Mouse (Mus musculus) thymus, adult 2 months (tissue): Measurements from ENCODE around the gene She. TPM values are rescaled to one million over a fixed set of nuclear protein-coding genes. Genes with fewer than 3 reads are reported as not detected.

Experiments used
- DNase-seq: peaks from one replicate; pipeline ENCODE4 v3.0.0; 2021
- H3K27ac ChIP-seq: fragments of 200-500 bp; 2 replicates; pipeline ENCODE4 v1.5.1; 2012; ENCODE audit warnings: low read length, control low read depth; ENCODE audit not compliant: control insufficient read depth, insufficient read depth
- H3K27me3 ChIP-seq: fragments of 200-500 bp; 2 replicates; pipeline ENCODE4 v1.6.1; 2012; ENCODE audit warnings: mild to moderate bottlenecking, low read length, moderate library complexity, mixed read lengths; ENCODE audit not compliant: control insufficient read depth, insufficient read depth
- H3K36me3 ChIP-seq: fragments of 200-500 bp; 2 replicates; pipeline ENCODE4 v1.6.1; 2012; ENCODE audit warnings: mild to moderate bottlenecking, low read length, moderate library complexity; ENCODE audit not compliant: control insufficient read depth, insufficient read depth
- H3K4me1 ChIP-seq: fragments of 200-500 bp; replicated peaks from 2 replicates; pipeline ENCODE4 v1.6.1; 2012; ENCODE audit warnings: low read length; ENCODE audit not compliant: control insufficient read depth, insufficient read depth
- H3K4me3 ChIP-seq: fragments of 200-500 bp; 2 replicates; pipeline ENCODE4 v1.5.1; 2012; ENCODE audit warnings: mild to moderate bottlenecking, low read length, control low read depth, moderate library complexity; ENCODE audit not compliant: control insufficient read depth, insufficient read depth
- CTCF ChIP-seq: fragments of 200-500 bp; IDR thresholded peaks from 2 replicates; pipeline ENCODE4 v1.5.1; 2012; ENCODE audit warnings: mild to moderate bottlenecking, control low read depth, low read length, moderate library complexity, borderline replicate concordance; ENCODE audit not compliant: control insufficient read depth, poor library complexity, insufficient read depth; ENCODE audit errors: extremely low read depth
- POLR2A ChIP-seq: fragments of 200-500 bp; IDR thresholded peaks from 2 replicates; pipeline ENCODE4 v1.6.1; 2012; ENCODE audit warnings: mild to moderate bottlenecking, low read length, control low read depth, moderate library complexity; ENCODE audit not compliant: control insufficient read depth, poor library complexity, insufficient read depth; ENCODE audit errors: extremely low read depth
- WGBS: fragments of 180-500 bp; shearing (Covaris S2); methylation state at CpG from one replicate; pipeline ENCODE4 v1.1.7; 2018; 5-methylcytosine and 5-hydroxymethylcytosine counted together
- polyA plus RNA-seq: library from polyadenylated mRNA; depleted of rRNA; stranded (reverse); fragments of >200 nt; gene quantifications from 2 replicates; pipeline ENCODE4 v1.2.3, GENCODE M21; 2012; rRNA removed

The She gene
- 0.43 and 0.69 TPM in 2 replicates for polyA plus RNA-seq

GRCm38 (mm10) chr3:89830815-89831591, at the start of gene She:
Gene She (plus strand): TSS chr3:89831370.
- Histone ChIP-seq H3K36me3 (no peaks in the 10 kb centered on the region), H3K4me3 (0 out of 2 replicates have a peak within 1 kb of the TSS, but pooled peaks have one; percentile 8), H3K27me3 (peaks cover 7% of the 10 kb centered on the region; the same call in 1 of the 2 replicates), H3K27ac (no peak within 1 kb of the TSS), H3K4me1 (no peaks in the 10 kb centered on the region)
- DNase-seq = no peak
- 8% methylated on average over 96 of the region's 96 CpGs for WGBS
- TF ChIP-seq CTCF (no peak), POLR2A (no peak)

GRCm38 (mm10) chr3:89781640-89782039, 49.5 kb upstream of the She start:
- Histone ChIP-seq H3K27me3 (no peaks in the 10 kb centered on the region), H3K36me3 (peaks cover 56% of the 10 kb centered on the region), H3K4me1 (no peaks in the 10 kb centered on the region), H3K27ac (no peak overlapping the region), H3K4me3 (no peak overlapping the region)
- DNase-seq = no peak
- 91% methylated on average over 5 of the region's 5 CpGs for WGBS
- TF ChIP-seq CTCF (no peak), POLR2A (no peak)

DNA sequence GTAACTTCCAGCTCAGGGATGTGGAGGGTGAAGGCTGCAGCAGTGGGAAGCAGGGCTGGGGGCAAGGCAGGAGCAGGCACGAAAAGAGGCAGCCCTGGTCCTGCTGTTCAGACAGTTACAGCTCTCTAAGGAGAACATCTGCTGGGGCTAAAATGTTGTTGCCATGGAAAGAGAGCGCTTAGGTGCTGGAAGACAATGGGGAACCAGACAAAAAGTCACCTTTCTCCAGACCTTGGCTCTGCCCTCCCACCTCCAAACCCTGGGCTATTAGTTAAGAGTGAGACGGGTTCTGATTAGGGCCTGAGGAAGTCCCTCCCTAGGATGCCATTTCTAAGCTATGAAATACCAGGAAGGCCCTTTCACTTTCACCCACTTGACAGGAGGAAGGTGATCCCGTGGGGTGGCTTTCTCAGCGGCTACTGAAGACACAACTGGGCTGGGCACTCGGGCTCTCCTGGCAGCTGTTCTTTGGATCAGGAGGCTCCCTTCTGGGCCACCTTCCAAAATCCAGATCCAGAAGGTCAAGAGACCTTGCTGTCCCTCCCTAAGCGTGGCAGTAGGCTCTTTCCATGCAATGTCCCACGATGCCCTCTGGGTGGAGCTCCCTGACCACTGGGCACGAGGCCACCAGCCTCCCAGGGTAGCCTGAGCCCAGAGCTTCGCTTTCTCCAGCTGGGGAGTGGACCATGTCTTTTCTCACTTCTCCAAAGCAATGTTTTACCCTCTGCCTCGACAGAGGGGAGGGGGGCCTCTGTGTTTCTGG, 46.0 kb upstream of the She start:
- Histone ChIP-seq H3K27me3 (no peaks in the 10 kb centered on the region), H3K27ac (no peak overlapping the region), H3K4me1 (no peaks in the 10 kb centered on the region), H3K36me3 (peaks cover 22% of the 10 kb centered on the region), H3K4me3 (no peak overlapping the region)
- 0 out of 2 replicates have a peak, but pooled peaks have one; percentile 25 for TF ChIP-seq CTCF
- TF ChIP-seq POLR2A = no peak
- 23% methylated on average over 11 of the region's 11 CpGs for WGBS
- peak; percentile 28 for DNase-seq

DNA sequence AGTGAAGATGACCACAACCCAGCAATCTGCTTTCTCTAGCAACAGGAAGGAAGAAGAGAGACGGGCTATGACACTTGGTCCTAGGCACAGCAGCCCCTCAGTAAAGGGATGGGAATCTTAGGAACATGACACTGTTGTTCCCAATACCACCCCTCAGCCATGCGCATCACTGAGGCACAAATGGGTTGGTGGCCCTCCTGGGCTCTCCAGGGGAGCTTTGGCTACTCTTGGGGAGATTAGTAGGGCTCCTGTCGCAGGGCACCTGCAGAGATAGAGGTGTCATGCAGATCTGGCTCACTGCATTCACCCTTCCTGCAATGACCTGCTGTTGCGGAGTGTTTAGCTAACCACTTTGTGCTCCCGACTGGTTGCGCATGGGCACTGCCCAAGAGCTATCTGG, 44.9 kb upstream of the She start:
- DNase-seq = no peak
- over 99% methylated on average over 6 of the region's 6 CpGs for WGBS
- no peaks in the 10 kb centered on the region for H3K4me1 ChIP-seq
- TF ChIP-seq CTCF = no peak
- TF ChIP-seq POLR2A = no peak
- peaks cover 13% of the 10 kb centered on the region for H3K36me3 ChIP-seq
- no peaks in the 10 kb centered on the region for H3K27me3 ChIP-seq
- no peak overlapping the region for H3K27ac ChIP-seq
- no peak overlapping the region for H3K4me3 ChIP-seq

GRCm38 (mm10) chr3:89788680-89789352, 42.4 kb upstream of the She start:
- H3K27ac ChIP-seq = no peak overlapping the region
- no peak overlapping the region for H3K4me3 ChIP-seq
- 90% methylated on average over 16 of the region's 16 CpGs for WGBS
- H3K27me3 ChIP-seq = no peaks in the 10 kb centered on the region
- no peak for DNase-seq
- no peak for TF ChIP-seq POLR2A
- no peak for TF ChIP-seq CTCF
- no peaks in the 10 kb centered on the region for H3K4me1 ChIP-seq
- H3K36me3 ChIP-seq = no peaks in the 10 kb centered on the region

DNA sequence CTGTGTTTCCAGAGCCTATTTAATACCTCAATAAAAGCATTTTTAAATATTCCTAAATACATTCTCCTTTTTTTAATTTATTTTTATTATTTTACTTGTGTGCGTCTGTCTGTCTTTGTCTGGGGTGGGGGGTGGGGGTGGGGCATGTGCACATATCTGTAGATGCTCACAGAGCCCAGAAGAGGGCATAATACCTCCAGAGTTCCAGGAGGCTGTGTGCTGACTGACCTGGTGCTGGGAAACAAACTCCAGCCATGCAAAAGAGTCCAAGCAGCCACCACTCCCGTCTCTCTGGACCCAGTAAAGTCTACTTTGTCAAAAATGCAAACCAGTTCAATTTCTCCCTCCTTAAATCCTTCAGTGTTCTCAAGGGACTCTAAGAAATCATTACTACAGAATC, 36.6 kb upstream of the She start:
- peaks cover 4% of the 10 kb centered on the region; the same call in 1 of the 2 replicates for H3K4me1 ChIP-seq
- no peak overlapping the region for H3K4me3 ChIP-seq
- no peaks in the 10 kb centered on the region for H3K27me3 ChIP-seq
- H3K27ac ChIP-seq = no peak overlapping the region
- 83% methylated on average over 2 of the region's 2 CpGs for WGBS
- no peak for DNase-seq
- no peaks in the 10 kb centered on the region for H3K36me3 ChIP-seq
- TF ChIP-seq POLR2A = no peak
- TF ChIP-seq CTCF = no peak
